In genomic region chr14:30868826-30869225, GRCm38 (mm10) we compare ENCODE assay signal across 23 mouse cellular contexts. TPM values are rescaled to one million over a fixed set of nuclear protein-coding genes. Genes with fewer than 3 reads are reported as not detected.
DNase-seq lines count a peak whose midpoint lies in the region; ATAC-seq and TF ChIP-seq lines count a peak whose summit lies in the region.
"Had no signal": no experiment of that assay in that cellular context is flagged by ENCODE, and none has a peak within 500 bp of the region (broad histone marks: within the 10 kb centered on the region; RNA-seq: fewer than 3 reads in every experiment).

No protein-coding gene starts in this region.

- TF ChIP-seq POLR2A in lung, adult 2 months (IDR thresholded peaks at IDR 0.05; ENCODE audit: borderline replicate concordance, extremely low read depth, low read depth, low read length), result no peak
- no peak for TF ChIP-seq POLR2A in cerebellum, adult 2 months (IDR thresholded peaks at IDR 0.05; ENCODE audit: borderline replicate concordance, insufficient read depth, low read length)

- TF ChIP-seq CTCF in lung, postnatal 0 days (IDR thresholded peaks at IDR 0.05), result no peak
- no peak for TF ChIP-seq CTCF in lung, adult 2 months (IDR thresholded peaks at IDR 0.05; ENCODE audit: insufficient read depth, low read length)
- TF ChIP-seq CTCF in liver, embryonic 14.5 days (IDR thresholded peaks at IDR 0.05; ENCODE audit: low read depth), result no peak
- TF ChIP-seq CTCF in cerebellum, adult 2 months (IDR thresholded peaks at IDR 0.05; ENCODE audit: borderline replicate concordance, insufficient read depth, low read depth, low read length), result no peak

- peaks cover 41% of the 10 kb centered on the region for H3K36me3 ChIP-seq in heart, embryonic 13.5 days
- H3K36me3 ChIP-seq in lung, postnatal 0 days (ENCODE audit: insufficient read depth, low read length), result 0 out of 2 replicates have a peak, but pooled peaks cover 4% of the 10 kb centered on the region
- H3K36me3 ChIP-seq in liver, embryonic 14.5 days (replicated peaks; ENCODE audit: control insufficient read depth, insufficient read depth, low read depth), result no peaks in the 10 kb centered on the region; the same call in 1 of the 2 replicates
- peaks cover 13% of the 10 kb centered on the region for H3K36me3 ChIP-seq in midbrain, embryonic 16.5 days (ENCODE audit: control insufficient read depth, insufficient read depth, low read length)

- H3K27ac ChIP-seq in heart, embryonic 13.5 days (replicated peaks), result peak overlapping the region; percentile 93
- H3K27ac ChIP-seq in lung, postnatal 0 days (ENCODE audit: low read length), result peak overlapping the region; percentile 88
- no peak overlapping the region for H3K27ac ChIP-seq in liver, embryonic 14.5 days
- H3K27ac ChIP-seq in midbrain, embryonic 16.5 days (ENCODE audit: low read length), result no peak overlapping the region
- H3K27ac ChIP-seq in cerebellum, adult 2 months (ENCODE audit: insufficient read depth, low read length), result no peak overlapping the region
- H3K27ac ChIP-seq: hindbrain, embryonic 15.5 days had no signal

- no peak for ATAC-seq in heart, embryonic 13.5 days (ENCODE audit: extremely low read depth, insufficient number of reproducible peaks, low FRiP score, low TSS enrichment)
- ATAC-seq in lung, postnatal 0 days, result no peak
- ATAC-seq in liver, embryonic 14.5 days (ENCODE audit: insufficient read depth), result 0 out of 2 replicates have a peak, but pooled peaks have one; percentile 12
- no peak for ATAC-seq in midbrain, embryonic 16.5 days
- ATAC-seq: intestine, embryonic 16.5 days had no signal

- DNase-seq in heart, adult 8-10 months (ENCODE audit: low spot score), result no peak
- no peak for DNase-seq in lung, postnatal 0 days (ENCODE audit: low spot score)
- no peak for DNase-seq in lung, adult 2 months
- no peak for DNase-seq in liver, embryonic 14.5 days (ENCODE audit: low read depth in 3 of 3, low spot score in 3 of 3)
- DNase-seq in cerebellum, adult 2 months, result no peak
- DNase-seq: cerebellum, adult 9-10 months; kidney, postnatal 4 days; layer of hippocampus, adult 9-11 months; right cerebral cortex, postnatal 14 days; spleen, adult 18-20 months; thymus, adult 18-20 months had no signal

- H3K9me3 ChIP-seq in heart, embryonic 13.5 days, result no peaks in the 10 kb centered on the region
- no peaks in the 10 kb centered on the region for H3K9me3 ChIP-seq in lung, postnatal 0 days (ENCODE audit: low read length)
- H3K9me3 ChIP-seq in liver, embryonic 14.5 days (ENCODE audit: control insufficient read depth, low read length), result no peaks in the 10 kb centered on the region
- H3K9me3 ChIP-seq in midbrain, embryonic 16.5 days (replicated peaks; ENCODE audit: control insufficient read depth, low read length, poor library complexity, severe bottlenecking), result no peaks in the 10 kb centered on the region
- H3K9me3 ChIP-seq: embryonic facial prominence, embryonic 10.5 days; hindbrain, embryonic 15.5 days; kidney, embryonic 15.5 days; limb, embryonic 15.5 days; megakaryocyte, embryonic 14.5 days had no signal

- no peak overlapping the region for H3K4me2 ChIP-seq in heart, embryonic 13.5 days
- no peak overlapping the region for H3K4me2 ChIP-seq in lung, postnatal 0 days (replicated peaks; ENCODE audit: low read depth, low read length)
- no peak overlapping the region for H3K4me2 ChIP-seq in liver, embryonic 14.5 days (ENCODE audit: low read depth)
- no peak overlapping the region for H3K4me2 ChIP-seq in midbrain, embryonic 16.5 days (ENCODE audit: low read length)
- H3K4me2 ChIP-seq: hindbrain, embryonic 15.5 days; kidney, embryonic 15.5 days; limb, embryonic 15.5 days had no signal

- peaks cover 32% of the 10 kb centered on the region for H3K4me1 ChIP-seq in heart, embryonic 13.5 days
- H3K4me1 ChIP-seq in lung, postnatal 0 days (ENCODE audit: insufficient read depth, low read depth, low read length), result peaks cover 12% of the 10 kb centered on the region
- H3K4me1 ChIP-seq in lung, adult 2 months (ENCODE audit: control insufficient read depth, insufficient read depth, low read length), result peaks cover 17% of the 10 kb centered on the region
- H3K4me1 ChIP-seq in liver, embryonic 14.5 days (replicated peaks; ENCODE audit: control insufficient read depth in 2 of 2, insufficient read depth in 2 of 2, low read length in 1 of 2), result peaks cover 3 to 12% of the 10 kb centered on the region in 2 experiments; a peak in 1 of 4 replicates
- no peaks in the 10 kb centered on the region for H3K4me1 ChIP-seq in midbrain, embryonic 16.5 days (ENCODE audit: control insufficient read depth, insufficient read depth, low read length)
- no peaks in the 10 kb centered on the region; the same call in 1 of the 2 replicates for H3K4me1 ChIP-seq in cerebellum, adult 2 months (ENCODE audit: control insufficient read depth, insufficient read depth, low read length)
- H3K4me1 ChIP-seq: hindbrain, embryonic 15.5 days had no signal

- no peak overlapping the region for H3K4me3 ChIP-seq in heart, embryonic 13.5 days
- no peak overlapping the region for H3K4me3 ChIP-seq in lung, postnatal 0 days (ENCODE audit: low read depth, low read length)
- no peak overlapping the region for H3K4me3 ChIP-seq in lung, adult 2 months (replicated peaks; ENCODE audit: extremely low read depth, low read depth, low read length)
- no peak overlapping the region for H3K4me3 ChIP-seq in liver, embryonic 14.5 days (ENCODE audit: insufficient read depth in 1 of 2, low read depth in 2 of 2, low read length in 2 of 2)
- H3K4me3 ChIP-seq in midbrain, embryonic 16.5 days (ENCODE audit: low read depth, low read length), result no peak overlapping the region
- no peak overlapping the region for H3K4me3 ChIP-seq in cerebellum, adult 2 months (replicated peaks; ENCODE audit: insufficient read depth, low read depth, low read length)
- H3K4me3 ChIP-seq: embryonic facial prominence, embryonic 10.5 days; hindbrain, embryonic 15.5 days; kidney, embryonic 15.5 days; limb, embryonic 15.5 days had no signal

- 74% methylated on average over 10 of the region's 10 CpGs for WGBS in heart, embryonic 13.5 days
- WGBS in lung, postnatal 0 days, result 84% methylated on average over 10 of the region's 10 CpGs
- WGBS in lung, adult 2 months, result 76% methylated on average over 10 of the region's 10 CpGs
- WGBS in liver, embryonic 14.5 days (ENCODE audit: insufficient replicate concordance), result 61% methylated on average over 10 of the region's 10 CpGs
- 93% methylated on average over 10 of the region's 10 CpGs for WGBS in midbrain, embryonic 16.5 days
- 88% methylated on average over 10 of the region's 10 CpGs for WGBS in cerebellum, adult 2 months

- no peak overlapping the region for H3K9ac ChIP-seq in heart, embryonic 13.5 days
- H3K9ac ChIP-seq in lung, postnatal 0 days (replicated peaks; ENCODE audit: low read depth), result no peak overlapping the region
- H3K9ac ChIP-seq in liver, embryonic 14.5 days (replicated peaks), result no peak overlapping the region
- no peak overlapping the region for H3K9ac ChIP-seq in midbrain, embryonic 16.5 days (ENCODE audit: low read depth, low read length)
- H3K9ac ChIP-seq: hindbrain, embryonic 15.5 days; kidney, embryonic 15.5 days; limb, embryonic 15.5 days had no signal

- TF ChIP-seq EP300 in lung, postnatal 0 days (IDR thresholded peaks at IDR 0.05), result no peak
- no peak for TF ChIP-seq EP300 in liver, embryonic 14.5 days (IDR thresholded peaks at IDR 0.05; ENCODE audit: low read depth)

- H3K27me3 ChIP-seq in heart, embryonic 13.5 days (replicated peaks), result no peaks in the 10 kb centered on the region
- no peaks in the 10 kb centered on the region for H3K27me3 ChIP-seq in lung, postnatal 0 days (replicated peaks; ENCODE audit: insufficient read depth, low read length)
- H3K27me3 ChIP-seq in liver, embryonic 14.5 days (ENCODE audit: control insufficient read depth, insufficient read depth, low read length), result no peaks in the 10 kb centered on the region
- H3K27me3 ChIP-seq in midbrain, embryonic 16.5 days (ENCODE audit: control insufficient read depth, insufficient read depth, low read depth, low read length), result no peaks in the 10 kb centered on the region
- no peaks in the 10 kb centered on the region for H3K27me3 ChIP-seq in cerebellum, adult 2 months (ENCODE audit: control insufficient read depth, insufficient read depth, low read length)
- H3K27me3 ChIP-seq: hindbrain, embryonic 15.5 days; kidney, embryonic 15.5 days; limb, embryonic 15.5 days; megakaryocyte, embryonic 14.5 days had no signal

RNA-seq across cellular contexts. Expression of gene Mustn1, which starts 10.2 kb away (rescaled TPM):
- 2.5 and 2.6 TPM in 2 replicates for polyA plus RNA-seq in heart, embryonic 13.5 days (2015; fragmentation: Nextera tagmentation; extraction: Ambion mirVana)
- 10 to 100 TPM; 10.3 to 13.7 (median 12.1) TPM for total RNA-seq in heart, adult 8-10 months (2022)
- polyA plus RNA-seq in lung, postnatal 0 days (2015; fragmentation: Nextera tagmentation; extraction: Ambion mirVana), result 30.5 and 36.6 TPM in 2 replicates
- polyA plus RNA-seq in lung, adult 2 months (2012; rRNA removed), result 44.8 and 50.3 TPM in 2 replicates
- polyA plus RNA-seq in liver, embryonic 14.5 days (2012; rRNA removed), result 0.42 and 0.55 TPM in 2 replicates
- 0.37 and 0.72 TPM in 2 replicates for polyA plus RNA-seq in liver, embryonic 14.5 days (2014; fragmentation: Nextera tagmentation; extraction: Ambion mirVana)
- polyA plus RNA-seq in midbrain, embryonic 16.5 days (2015; fragmentation: Nextera tagmentation; extraction: Ambion mirVana), result 0.51 and 0.68 TPM in 2 replicates
- 1.9 and 2.4 TPM in 2 replicates for polyA plus RNA-seq in cerebellum, adult 2 months (2012; rRNA removed)

RNA-seq across cellular contexts. Expression of gene Itih4, which starts 17.4 kb away (rescaled TPM):
- 0.12 and 1.1 TPM in 2 replicates for polyA plus RNA-seq in heart, embryonic 13.5 days (2015; fragmentation: Nextera tagmentation; extraction: Ambion mirVana)
- total RNA-seq in heart, adult 8-10 months (2022), result 1 to 10 TPM; 3.1 to 5.7 (median 4.7) TPM
- polyA plus RNA-seq in lung, postnatal 0 days (2015; fragmentation: Nextera tagmentation; extraction: Ambion mirVana), result 6.7 and 7.9 TPM in 2 replicates
- 37.7 and 43.4 TPM in 2 replicates for polyA plus RNA-seq in lung, adult 2 months (2012; rRNA removed)
- polyA plus RNA-seq in liver, embryonic 14.5 days (2012; rRNA removed), result 34.6 and 56.0 TPM in 2 replicates
- polyA plus RNA-seq in liver, embryonic 14.5 days (2014; fragmentation: Nextera tagmentation; extraction: Ambion mirVana), result 82.3 and 113 TPM in 2 replicates
- not detected in 2 replicates for polyA plus RNA-seq in midbrain, embryonic 16.5 days (2015; fragmentation: Nextera tagmentation; extraction: Ambion mirVana)
- 0.14 and 0.47 TPM in 2 replicates for polyA plus RNA-seq in cerebellum, adult 2 months (2012; rRNA removed)
- total RNA-seq: common myeloid progenitor, adult 5-6 weeks; midbrain, postnatal 0 days; neutrophil, adult 5-6 weeks had no signal
- polyA plus RNA-seq: embryonic facial prominence, embryonic 10.5 days; forebrain, embryonic 11.5 days; hindbrain, embryonic 15.5 days; midbrain, postnatal 0 days had no signal

RNA-seq across cellular contexts. Expression of gene Tmem110, which starts 43.4 kb away (rescaled TPM):
- polyA plus RNA-seq in heart, embryonic 13.5 days (2015; fragmentation: Nextera tagmentation; extraction: Ambion mirVana), result 14.7 and 15.0 TPM in 2 replicates
- total RNA-seq in heart, adult 8-10 months (2022), result 10 to 100 TPM in 2 of 4 experiments, 1 to 10 TPM in 2; 6.6 to 11.0 (median 10.0) TPM
- 41.7 and 44.7 TPM in 2 replicates for polyA plus RNA-seq in lung, postnatal 0 days (2015; fragmentation: Nextera tagmentation; extraction: Ambion mirVana)
- 40.6 and 43.7 TPM in 2 replicates for polyA plus RNA-seq in lung, adult 2 months (2012; rRNA removed)
- 3.5 and 6.2 TPM in 2 replicates for polyA plus RNA-seq in liver, embryonic 14.5 days (2012; rRNA removed)
- polyA plus RNA-seq in liver, embryonic 14.5 days (2014; fragmentation: Nextera tagmentation; extraction: Ambion mirVana), result 8.2 and 11.0 TPM in 2 replicates
- polyA plus RNA-seq in midbrain, embryonic 16.5 days (2015; fragmentation: Nextera tagmentation; extraction: Ambion mirVana), result 22.3 and 22.9 TPM in 2 replicates
- 34.3 and 36.5 TPM in 2 replicates for polyA plus RNA-seq in cerebellum, adult 2 months (2012; rRNA removed)

RNA-seq across cellular contexts. Expression of gene Itih3, which starts 54.7 kb away (rescaled TPM):
- 1.5 and 5.1 TPM in 2 replicates for polyA plus RNA-seq in heart, embryonic 13.5 days (2015; fragmentation: Nextera tagmentation; extraction: Ambion mirVana)
- total RNA-seq in heart, adult 8-10 months (2022), result 1 to 10 TPM in 1 of 4 experiments, under 1 TPM in 3; 0.32 to 1.2 (median 0.73) TPM
- 2.2 and 2.5 TPM in 2 replicates for polyA plus RNA-seq in lung, postnatal 0 days (2015; fragmentation: Nextera tagmentation; extraction: Ambion mirVana)
- polyA plus RNA-seq in lung, adult 2 months (2012; rRNA removed), result 0.87 and 1.1 TPM in 2 replicates
- 124 and 152 TPM in 2 replicates for polyA plus RNA-seq in liver, embryonic 14.5 days (2012; rRNA removed)
- polyA plus RNA-seq in liver, embryonic 14.5 days (2014; fragmentation: Nextera tagmentation; extraction: Ambion mirVana), result 250 and 275 TPM in 2 replicates
- 1.1 and 2.6 TPM in 2 replicates for polyA plus RNA-seq in midbrain, embryonic 16.5 days (2015; fragmentation: Nextera tagmentation; extraction: Ambion mirVana)
- polyA plus RNA-seq in cerebellum, adult 2 months (2012; rRNA removed), result 76.7 and 82.8 TPM in 2 replicates
- total RNA-seq: common myeloid progenitor, adult 5-6 weeks; neutrophil, adult 5-6 weeks had no signal
- polyA plus RNA-seq: embryonic facial prominence, embryonic 10.5 days had no signal

Comparison
In these comparisons a context has a peak if more than half of its experiments do, and no peak if none do; other contexts are left out.
1. H3K27ac ChIP-seq: peak in heart, embryonic 13.5 days (single experiment) and lung, postnatal 0 days (single experiment); none in liver, embryonic 14.5 days (single experiment), midbrain, embryonic 16.5 days (single experiment) and cerebellum, adult 2 months (single experiment).